Mouse (Mus musculus): ENCODE data around the gene Rnf2. TPM values are rescaled to one million over a fixed set of nuclear protein-coding genes. Genes with fewer than 3 reads are reported as not detected.

Gene Rnf2
- 10 to 100 TPM; 14.7 to 15.3 TPM for total RNA-seq (2021)
- long read RNA-seq, experiment 1, transcript Rnf2-201 (7 exons, 3,160 nt) = major isoform, 8 of 10 reads
- long read RNA-seq, experiment 1, partial matches to known transcripts = 1 of 10 reads
- long read RNA-seq, experiment 1, other reads (novel, unspliced or antisense) = 1 of 10 reads
- long read RNA-seq, experiment 2, transcript Rnf2-201 (7 exons, 3,160 nt) = major isoform, 10 of 10 reads
- long read RNA-seq, experiment 2, partial matches to known transcripts = 0 of 10 reads
- long read RNA-seq, experiment 2, other reads (novel, unspliced or antisense) = 0 of 10 reads

DNA sequence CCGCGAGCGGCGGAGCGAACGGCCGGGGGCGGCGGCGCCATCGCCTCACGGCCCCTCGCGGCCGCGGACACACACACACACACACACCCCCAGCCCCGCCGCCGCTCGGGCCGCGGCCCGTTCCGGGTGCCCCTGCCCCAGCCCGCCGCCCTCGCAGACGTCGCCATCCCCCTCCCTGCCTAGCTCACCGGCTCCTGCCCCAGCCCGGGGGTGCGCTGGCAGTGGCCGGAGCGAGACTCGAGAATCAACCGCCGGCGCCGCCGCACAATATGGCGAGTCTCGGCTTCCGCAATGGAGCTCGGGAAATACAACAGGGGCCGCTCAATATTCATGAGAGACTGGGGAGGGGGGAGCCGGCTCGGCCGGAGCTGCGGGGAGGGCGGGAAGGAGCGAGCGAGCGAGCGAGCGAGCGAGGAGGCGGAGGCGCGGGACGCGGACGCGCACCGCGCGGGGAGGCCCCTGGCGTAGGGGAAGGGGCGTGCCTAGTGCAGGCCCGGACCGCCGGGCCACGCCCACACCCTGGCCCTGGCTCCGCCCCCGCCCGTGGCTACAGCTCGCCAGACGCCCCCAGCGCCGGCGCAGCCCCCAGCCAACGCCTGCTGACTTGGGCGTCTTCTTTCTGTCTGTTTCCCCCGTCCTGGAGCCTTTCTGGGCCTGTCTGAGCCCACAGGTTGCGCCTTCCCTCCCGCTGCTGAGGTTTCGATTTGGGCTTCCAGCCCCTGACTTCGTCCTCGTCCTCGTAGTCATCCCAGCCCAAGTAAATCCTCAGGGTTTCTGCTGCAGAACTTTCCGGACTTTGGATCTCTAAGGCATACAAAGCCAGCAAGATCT lies at the start of gene Rnf2:
Gene Rnf2, minus strand, starts transcription at position 425 of the 831 bp plus-strand sequence.
- DNase-seq = peak; percentile 94 to 96

DNA sequence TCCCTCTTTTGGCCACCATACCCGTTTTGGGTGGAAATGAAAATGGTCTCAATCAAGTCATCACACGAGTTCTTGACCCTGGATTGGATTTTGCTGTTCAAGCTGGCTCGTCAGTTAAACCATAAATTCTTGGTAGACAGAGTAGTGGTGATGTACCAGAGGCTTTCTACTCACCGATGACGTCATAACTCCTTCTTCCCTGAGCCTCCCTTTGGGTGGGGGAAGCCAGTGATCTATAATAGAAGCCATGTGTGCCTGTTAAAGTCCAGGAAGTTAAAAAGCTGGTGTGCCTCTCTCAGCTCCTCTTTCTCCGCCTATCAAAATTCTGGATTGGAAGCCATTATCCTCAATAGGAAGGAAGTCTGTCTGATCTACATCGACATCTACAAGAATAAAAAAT lies 49.0 kb upstream of the Rnf2 start:
- no peak for DNase-seq

DNA sequence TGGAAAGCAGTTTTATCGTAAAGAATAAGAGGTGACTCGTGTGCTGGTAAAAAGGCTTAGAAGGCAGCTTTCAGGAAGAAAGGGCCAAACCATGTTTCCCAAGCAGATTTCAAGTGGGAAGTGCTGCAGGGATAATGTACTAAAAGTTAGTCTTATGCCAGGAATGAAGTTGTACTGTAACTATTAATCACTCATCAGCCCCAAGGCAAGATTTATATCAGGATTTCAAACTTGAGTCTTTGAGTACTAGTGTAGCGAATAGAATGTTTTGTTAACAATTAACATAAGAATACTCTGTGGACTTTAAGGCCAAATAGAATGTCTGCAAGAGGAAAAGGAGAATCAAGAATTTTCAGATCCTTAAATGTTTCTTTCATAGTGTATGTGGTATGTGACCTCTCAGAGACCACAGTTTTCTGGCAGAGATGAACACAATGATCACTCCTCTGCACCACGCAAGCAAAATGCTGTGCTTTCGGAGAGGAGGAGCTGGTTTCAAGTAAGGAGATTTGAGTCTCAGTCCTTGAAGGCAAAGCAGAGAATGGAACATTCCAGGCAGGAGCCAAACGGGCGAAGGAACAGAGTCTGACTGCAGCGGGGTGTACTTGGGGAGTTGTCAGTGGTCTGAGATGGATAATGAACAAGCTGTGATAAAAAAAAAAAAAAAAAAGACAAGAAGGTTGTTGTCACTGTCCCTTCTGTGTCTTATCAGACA lies 48.3 kb upstream of the Rnf2 start:
- no peak for DNase-seq

DNA sequence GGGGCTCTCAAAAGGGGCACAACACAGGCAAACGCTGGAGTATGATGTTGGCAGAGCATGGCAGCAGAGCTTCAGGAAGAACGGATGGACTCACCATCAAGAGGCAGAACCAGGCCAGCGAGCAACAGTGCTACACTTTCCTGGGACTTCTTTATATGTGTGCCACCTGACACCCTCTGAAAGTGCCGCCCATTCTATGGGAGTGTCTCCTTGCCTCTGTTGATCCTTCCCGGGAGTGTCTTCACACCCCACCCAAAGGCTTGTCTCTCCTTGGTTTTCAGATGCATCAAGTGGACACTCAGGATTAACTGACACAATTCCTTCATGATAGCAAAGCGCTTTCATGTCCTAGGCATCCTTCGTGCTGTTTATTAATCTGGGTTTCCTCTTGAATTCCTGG lies 44.8 kb upstream of the Rnf2 start:
- no peak for DNase-seq

DNA sequence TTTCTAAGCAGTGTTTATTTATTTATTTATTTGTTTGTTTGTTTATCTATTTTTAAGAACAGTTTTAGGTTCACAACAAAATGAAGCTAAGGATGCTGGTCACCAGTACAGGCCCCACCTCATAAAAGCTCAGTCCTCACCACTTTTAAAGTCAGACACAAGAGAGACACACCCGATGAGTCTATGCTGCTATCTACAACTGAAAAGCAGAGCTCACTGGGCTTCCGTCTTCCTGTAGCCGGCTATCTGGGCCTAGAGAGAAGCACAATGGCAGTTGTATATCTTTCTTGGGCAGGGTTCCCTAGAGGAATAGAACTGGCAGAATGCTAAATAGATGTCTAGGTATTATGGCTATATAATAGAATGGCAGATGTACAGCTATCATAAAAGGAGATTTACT lies 43.8 kb upstream of the Rnf2 start:
- no peak for DNase-seq

DNA sequence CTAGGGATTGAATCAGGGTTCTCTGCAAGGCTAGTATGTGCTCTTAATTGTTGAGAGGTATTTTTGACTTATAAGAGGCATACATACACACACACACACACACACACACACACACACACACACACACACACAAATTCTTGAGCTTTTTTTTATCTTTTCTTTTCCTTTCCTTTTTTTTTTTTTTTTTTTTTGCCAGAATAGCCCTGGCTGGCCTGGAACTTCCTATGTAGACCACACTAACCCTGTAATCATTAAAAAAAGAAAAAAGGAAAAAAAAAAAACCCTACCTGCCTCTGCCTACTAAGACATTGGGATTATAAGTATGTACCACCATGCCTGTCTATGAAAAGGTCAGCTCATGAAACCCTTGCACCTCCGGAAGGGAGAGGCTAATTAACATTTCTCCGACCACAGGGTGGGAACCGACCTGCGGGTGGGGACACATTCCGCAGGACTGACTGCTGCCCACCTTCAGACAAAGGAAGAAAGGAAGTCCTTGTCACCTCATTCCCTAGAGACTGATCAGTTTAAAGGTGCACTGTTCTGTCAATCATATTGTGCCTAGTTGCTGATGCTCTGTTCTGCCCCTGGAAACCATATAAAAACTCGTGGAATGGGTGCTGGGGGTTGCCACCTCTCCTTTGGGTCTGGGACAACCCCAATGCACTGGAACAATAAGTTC lies 43.2 kb upstream of the Rnf2 start:
- DNase-seq = no peak

DNA sequence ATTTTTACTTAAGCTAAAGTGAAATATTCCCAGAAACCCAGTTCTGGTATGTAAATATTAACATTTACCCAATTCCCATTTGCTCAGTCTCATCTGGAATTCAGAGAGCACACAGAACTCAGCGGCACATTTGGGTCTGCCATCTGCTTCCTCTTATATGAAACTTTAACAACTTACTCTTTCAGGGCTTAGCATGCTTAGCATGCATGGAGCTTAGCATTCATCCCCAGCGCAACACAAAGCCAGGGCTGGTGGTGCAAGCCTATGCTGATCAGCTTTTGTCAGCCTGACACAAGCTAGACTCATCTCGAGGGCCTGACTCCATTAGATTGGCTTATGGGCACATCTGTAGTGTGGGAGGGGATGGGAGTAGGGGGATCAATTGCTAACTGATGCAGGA lies 25.9 kb upstream of the Rnf2 start:
- DNase-seq = no peak

DNA sequence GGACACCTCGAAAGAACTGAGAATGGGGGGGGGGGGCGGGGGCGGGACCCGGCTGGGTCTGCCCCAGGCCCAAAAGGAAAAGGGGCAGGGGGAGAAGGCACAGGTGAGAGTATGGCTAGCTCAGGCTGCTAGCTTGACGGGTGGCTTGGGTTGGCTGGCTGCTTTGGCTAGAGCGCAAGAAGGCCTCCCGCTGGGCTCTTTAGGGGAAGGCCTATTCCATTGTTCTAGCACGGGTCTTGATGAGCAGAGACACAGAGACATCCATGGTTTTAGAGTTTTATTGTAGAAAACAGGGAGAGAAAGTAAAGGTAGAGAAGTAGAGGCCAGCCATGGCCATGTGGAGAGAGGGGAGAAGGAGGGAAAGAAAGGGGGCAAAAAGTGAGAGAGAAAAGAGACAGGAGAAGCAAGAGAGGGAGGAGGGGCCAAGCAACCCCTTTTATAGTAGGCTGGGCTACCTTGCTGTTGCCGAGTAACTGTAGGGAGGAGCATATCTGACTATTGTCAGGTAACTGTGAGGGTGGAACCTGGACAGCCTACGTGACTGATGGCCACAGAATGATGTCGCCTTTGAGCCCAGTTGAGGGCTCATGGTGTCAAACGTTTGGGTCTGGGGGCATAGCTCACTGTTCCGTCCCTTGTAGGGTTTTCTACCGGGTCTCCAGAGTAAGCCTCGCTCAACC lies 17.0 kb upstream of the Rnf2 start:
- no peak for DNase-seq

DNA sequence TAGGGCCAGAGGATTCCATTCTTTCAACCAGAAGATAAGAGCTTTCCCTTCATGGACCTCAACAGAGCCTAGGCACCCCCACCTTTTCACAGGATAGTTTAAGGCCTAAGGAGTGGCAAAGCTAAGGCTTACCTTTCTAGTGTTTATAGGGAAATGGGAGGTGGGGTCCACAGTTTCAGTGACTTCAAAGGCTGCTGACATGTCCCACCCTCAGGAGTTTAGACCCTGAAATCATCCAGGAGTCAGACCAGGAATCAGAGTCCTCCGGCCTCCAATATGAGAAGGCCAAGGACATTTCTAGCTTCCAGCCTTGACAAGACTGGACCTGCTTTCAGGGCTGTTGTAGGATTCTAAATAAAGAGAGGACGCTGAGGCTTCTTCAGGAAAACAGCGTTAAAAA lies 16.1 kb upstream of the Rnf2 start:
- no peak for DNase-seq

DNA sequence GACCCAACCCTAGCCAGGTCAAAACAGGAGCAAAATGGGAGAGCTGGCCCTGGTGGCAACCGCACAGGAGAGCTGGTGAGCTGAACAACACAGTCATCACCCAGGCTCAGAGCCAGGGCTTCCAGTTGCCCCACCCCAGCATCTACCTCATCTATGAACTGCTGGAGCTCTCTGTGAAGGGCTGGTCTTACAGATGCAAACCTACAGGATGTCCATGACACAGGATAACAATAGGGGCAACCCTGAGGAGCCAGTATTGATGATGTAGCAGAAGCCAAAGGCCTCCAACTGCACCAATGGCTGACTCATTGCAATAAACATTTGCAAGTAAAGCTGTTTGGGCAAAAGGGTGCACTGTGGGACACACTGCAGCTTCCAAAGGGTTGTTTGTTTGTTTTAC lies 15.0 kb upstream of the Rnf2 start:
- no peak for DNase-seq

DNA sequence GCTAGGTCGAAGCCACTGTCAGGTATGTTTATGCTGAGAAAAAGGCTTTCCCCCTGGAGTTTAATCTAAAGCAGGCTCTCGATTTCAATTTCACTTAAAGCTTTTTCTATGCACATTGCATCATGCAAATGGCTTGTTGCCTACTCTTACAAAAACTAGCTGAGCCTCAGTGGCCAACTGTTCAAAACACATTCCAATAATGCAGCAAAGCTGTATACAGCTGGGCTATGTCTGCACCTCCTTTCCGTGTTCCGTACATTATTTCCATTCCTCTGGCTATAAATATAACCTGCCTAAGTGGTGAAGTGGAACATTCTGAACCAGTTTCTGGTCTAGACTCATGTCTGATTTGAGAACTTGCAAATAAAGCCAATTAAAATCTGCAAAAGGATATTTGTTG lies 13.4 kb upstream of the Rnf2 start:
- DNase-seq = no peak

DNA sequence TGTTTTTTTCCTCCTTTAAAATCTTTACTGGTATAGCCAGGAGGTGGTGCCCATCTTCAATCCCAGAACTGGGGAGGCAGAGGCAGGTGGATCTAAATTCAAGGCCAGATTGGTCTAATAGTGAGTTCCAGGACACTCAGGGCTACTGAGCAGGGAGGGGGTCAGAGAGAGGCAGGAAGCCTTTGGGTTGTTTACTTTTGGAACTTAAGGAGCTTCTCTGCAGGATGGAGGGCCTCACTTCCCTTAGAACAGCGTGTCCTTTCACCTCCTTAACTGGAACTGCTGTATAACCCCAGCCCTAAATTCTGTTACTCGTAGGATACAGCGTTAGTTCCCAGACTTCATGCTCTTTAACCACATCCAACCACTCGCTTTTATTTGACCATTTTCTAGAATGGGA lies 10.1 kb upstream of the Rnf2 start:
- DNase-seq = peak in 1 of 2 experiments; percentile 44

DNA sequence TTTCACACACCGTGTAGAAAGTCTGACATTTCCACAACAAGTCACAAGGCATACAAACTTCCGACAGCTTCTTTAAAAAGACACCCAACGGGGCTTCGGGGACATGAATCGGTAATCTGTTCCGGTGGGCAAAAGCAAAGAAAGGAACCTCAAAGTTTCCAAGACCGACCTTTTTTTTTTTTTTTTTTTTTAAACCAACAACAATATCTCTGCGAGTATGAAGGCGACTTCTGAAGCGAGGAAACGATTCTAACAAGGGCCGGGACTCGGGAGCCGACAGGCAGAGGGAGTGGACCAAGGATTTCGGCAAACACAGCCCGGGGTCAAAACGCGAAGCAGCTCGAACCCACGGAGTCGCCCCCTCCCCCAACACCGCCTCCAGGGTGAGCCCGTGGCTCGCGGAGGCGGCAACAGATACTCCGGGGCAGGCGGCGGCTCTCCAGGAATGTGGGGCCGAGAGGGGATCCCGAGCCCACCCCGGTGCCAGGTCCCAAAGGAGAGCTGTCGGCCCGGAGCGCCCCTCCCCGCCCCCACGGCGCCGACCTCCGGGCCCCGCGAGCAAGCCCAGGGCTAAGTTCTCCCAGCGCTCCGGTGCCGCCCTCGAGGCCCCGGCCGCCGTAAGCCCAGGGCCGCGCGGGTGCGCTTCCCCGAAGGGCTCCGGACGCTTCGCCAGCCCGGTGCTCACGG lies 797 bp downstream of the Rnf2 start:
- peak; percentile 58 to 69 for DNase-seq

DNA sequence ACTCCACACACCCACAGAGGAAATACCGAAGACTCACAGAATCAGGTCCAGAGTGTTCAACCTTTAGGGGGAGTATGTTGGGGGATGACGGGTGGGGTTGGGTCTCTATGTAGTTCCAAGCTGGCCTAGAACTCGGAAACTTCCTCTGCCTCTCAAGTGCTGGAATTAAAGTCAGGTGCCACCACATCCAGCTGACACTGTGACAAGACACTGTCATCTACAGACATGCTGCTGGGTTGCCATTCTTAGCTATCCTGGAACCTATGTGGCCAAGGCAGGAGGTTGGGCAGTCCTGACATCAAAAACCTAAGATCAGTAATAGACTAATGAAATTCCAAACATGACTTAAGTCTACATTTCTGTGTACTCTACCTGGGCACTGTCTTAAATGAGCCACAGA lies 2.4 kb downstream of the Rnf2 start:
- no peak for DNase-seq

DNA sequence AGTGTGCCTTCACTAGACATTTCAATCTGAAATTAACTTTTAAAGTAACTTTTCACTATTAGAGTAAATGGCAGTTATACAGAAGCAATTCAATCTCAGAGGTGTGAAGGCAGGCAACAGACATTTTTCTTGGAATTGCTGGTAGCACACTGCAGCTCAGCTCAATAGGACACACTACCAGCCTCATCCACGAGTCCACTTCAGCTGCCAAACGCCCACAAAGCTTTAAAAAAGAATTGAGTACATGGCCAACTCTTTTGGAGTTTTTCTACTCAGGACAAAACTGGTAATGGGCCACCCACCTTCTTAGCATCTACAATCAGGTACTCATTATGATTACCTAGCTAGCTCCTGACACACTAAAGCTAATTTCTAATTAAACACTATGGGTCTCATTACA lies 2.8 kb downstream of the Rnf2 start:
- no peak for DNase-seq

DNA sequence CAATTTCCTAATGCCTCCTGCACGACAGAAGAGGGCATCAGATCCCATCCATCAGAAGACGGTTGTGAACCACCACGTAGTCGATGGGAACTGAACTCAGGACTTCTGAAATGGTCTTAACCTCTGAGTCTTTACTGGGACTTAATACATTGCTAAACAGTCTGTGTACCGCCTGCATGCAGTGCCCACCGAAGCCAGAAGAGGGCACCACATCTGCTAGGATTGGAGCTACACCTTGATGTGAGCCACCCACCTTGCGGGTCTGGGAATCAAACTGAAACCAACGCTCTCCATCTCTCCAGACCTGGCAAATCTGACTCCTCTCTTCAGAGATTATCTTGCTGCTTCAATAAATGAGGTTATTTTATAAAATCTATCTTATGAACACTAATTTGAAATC lies 3.7 kb downstream of the Rnf2 start:
- DNase-seq = peak; percentile 12 to 42

DNA sequence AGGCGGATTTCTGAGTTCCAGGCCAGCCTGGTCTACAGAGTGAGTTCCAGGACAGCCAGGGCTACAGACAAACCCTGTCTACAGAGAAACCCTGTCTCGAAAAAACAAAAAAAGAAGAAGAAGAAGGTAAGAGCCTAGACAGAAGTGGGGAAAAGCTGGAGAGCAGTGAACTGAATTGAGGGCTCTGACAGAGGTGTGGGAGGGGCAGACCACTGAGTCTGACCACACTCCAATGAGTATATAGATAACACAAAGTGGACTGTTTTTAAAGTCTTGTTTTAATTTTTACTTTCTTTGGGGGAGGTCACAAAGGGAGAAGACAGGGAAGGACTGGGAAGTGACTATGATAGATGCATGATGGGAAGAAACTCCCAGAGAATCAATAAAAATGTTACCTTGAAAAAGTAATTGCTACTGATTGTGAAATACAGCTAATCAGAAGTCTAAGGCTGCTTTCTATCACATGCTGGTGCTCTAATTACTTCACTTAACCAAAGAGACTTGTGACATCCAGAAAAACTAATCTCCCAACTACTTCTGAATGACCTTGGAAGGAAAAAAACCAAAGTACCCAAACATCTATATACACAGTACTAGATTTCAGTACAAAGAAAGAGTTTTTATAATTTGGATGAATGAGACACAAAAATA lies 5.0 kb downstream of the Rnf2 start:
- DNase-seq = no peak

DNA sequence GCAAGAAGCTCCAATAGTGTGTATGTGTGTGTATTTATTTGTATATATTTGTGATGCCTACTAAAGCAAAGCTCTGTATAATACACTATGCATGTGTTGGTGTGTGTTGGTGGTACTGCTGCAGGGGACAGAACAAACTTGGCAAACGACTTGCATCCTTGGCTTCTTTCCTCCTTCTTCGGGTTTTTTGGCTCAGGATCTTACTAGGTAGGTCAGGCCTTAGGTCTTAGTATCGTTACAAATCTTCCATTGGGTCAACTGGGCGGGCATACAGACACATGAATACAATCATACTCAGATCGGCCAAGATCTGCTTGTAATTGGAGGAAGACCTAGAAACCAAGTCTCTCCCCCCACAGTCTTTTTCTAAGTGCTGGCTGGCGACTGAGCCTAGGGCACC lies 6.0 kb downstream of the Rnf2 start:
- DNase-seq = no peak

DNA sequence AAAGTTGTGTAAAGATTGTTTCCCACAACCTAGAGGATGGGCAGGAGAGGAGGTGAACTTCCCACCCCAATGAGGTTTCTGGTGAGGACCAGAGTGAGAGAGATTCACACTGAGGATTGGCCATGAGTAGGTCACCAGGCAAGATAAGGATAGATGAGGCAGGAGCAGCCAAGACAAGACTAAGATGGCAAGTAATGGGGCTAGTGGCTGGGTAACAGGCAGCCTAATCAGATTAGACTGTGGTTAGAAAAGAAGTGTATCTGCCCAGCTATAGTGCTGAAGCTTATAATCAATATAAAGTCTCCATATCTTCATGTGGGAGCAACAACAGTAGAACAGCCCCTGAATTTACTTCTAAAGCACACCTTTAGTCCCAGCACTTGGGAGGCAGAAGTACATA lies 6.9 kb downstream of the Rnf2 start:
- DNase-seq = no peak

DNA sequence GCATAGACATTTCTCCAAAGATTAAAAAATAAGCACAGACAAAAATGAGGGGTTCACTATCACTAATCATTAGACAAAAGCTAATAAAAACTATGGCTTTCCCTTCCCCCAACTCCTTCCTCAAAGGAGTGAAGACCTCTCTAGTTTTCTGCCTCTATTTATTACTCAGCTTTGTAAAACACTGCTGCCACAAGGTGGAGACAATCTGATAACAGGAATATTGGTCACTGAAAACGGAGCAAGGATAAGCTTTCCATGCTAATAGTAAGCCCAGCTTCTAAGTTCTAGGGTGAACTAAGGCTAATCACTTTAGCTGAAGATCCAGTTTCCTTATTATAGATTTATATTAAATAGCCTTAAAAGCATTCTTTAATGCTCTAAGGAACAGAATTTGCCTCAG lies 8.3 kb downstream of the Rnf2 start:
- no peak for DNase-seq

DNA sequence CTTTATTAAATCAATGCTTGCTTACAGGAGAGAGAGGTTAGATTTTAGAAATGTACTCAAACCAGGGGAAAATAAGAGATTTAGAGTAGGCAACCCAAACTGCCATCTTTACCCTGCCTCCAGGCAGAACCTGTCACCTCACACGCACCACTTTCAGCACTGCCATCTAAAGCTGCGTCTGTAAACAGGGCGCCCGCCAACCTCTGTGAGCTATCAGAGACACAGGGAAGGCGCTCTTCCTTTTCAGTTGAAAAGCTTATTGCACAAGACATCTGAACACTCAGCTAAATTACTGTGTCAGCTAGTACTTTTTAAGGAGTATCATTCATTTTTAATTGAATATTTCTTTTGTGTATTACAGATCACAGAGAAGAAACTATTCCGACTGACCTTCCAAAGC lies 10.9 kb downstream of the Rnf2 start:
- peak in 1 of 2 experiments; percentile 27 for DNase-seq

All from heart, adult 18-20 months (tissue).